Mouse (Mus musculus): ENCODE measurements around the gene Gm11569.
"Not testable (repeated sequence)": the region's sequence is repeated elsewhere in the genome, so short reads cannot be mapped to it uniquely, and the experiment has no call there.

Gm11569 gene

GRCm38 (mm10) chr11:99798832-99799231 lies at the start of gene Gm11569:
TSS of gene Gm11569 (minus strand) at chr11:99798932.
- not testable (repeated sequence) for DNase-seq (ENCODE audit: low spot score)

- DNase-seq (ENCODE audit: low spot score): no peak
Observed at GRCm38 (mm10) chr11:99846746-99847145, 48.0 kb upstream of the Gm11569 start.

- DNase-seq (ENCODE audit: low spot score): no peak
Observed at GRCm38 (mm10) chr11:99842185-99842584, 43.5 kb upstream of the Gm11569 start.

- DNase-seq (ENCODE audit: low spot score): no peak
Observed at GRCm38 (mm10) chr11:99837966-99838365, 39.2 kb upstream of the Gm11569 start, which contains the start of gene 2300003K06Rik. TSS of gene 2300003K06Rik (minus strand) at chr11:99838066.

- DNase-seq (ENCODE audit: low spot score): not testable (repeated sequence)
Observed at GRCm38 (mm10) chr11:99815566-99815965, 16.8 kb upstream of the Gm11569 start, which contains the start of gene Gm11564. TSS of gene Gm11564 (minus strand) at chr11:99815666.

- DNase-seq (ENCODE audit: low spot score): not testable (repeated sequence)
Observed at GRCm38 (mm10) chr11:99809792-99810191, 11.1 kb upstream of the Gm11569 start, which contains the start of gene Krtap4-13. TSS of gene Krtap4-13 (minus strand) at chr11:99809892.

- DNase-seq (ENCODE audit: low spot score): not testable (repeated sequence)
Observed at GRCm38 (mm10) chr11:99804346-99804745, 5.6 kb upstream of the Gm11569 start, which contains the start of gene Gm11554. TSS of gene Gm11554 (minus strand) at chr11:99804446.

GRCm38 (mm10) chr11:99793367-99793766 lies 5.4 kb downstream of the Gm11569 start, which contains the start of gene Gm11596:
TSS of gene Gm11596 (minus strand) at chr11:99793467.
- DNase-seq (ENCODE audit: low spot score): no peak

GRCm38 (mm10) chr11:99784900-99785299 lies 13.8 kb downstream of the Gm11569 start, which contains the start of gene Krtap4-9:
TSS of gene Krtap4-9 (plus strand) at chr11:99785200.
- DNase-seq (ENCODE audit: low spot score): not testable (repeated sequence)

GRCm38 (mm10) chr11:99780604-99781003 lies 18.1 kb downstream of the Gm11569 start, which contains the start of gene Krtap4-8:
TSS of gene Krtap4-8 (minus strand) at chr11:99780704.
- no peak for DNase-seq (ENCODE audit: low spot score)

GRCm38 (mm10) chr11:99778401-99778800 lies 20.3 kb downstream of the Gm11569 start:
- no peak for DNase-seq (ENCODE audit: low spot score)

GRCm38 (mm10) chr11:99772813-99773212 lies 25.9 kb downstream of the Gm11569 start, which contains the start of gene Gm11595:
TSS of gene Gm11595 (minus strand) at chr11:99772913.
- not testable (repeated sequence) for DNase-seq (ENCODE audit: low spot score)

- DNase-seq (ENCODE audit: low spot score): no peak
Observed at GRCm38 (mm10) chr11:99768410-99768809, 30.3 kb downstream of the Gm11569 start.

- no peak for DNase-seq (ENCODE audit: low spot score)
Observed at GRCm38 (mm10) chr11:99758877-99759276, 39.9 kb downstream of the Gm11569 start.
